Mouse (Mus musculus): ENCODE measurements around the gene Adcy5. TPM values are rescaled to one million over a fixed set of nuclear protein-coding genes. Genes with fewer than 3 reads are reported as not detected.

The Adcy5 gene
- polyA plus RNA-seq (2012; rRNA removed): 10.1 and 13.8 TPM in 2 replicates
- 2.5 and 3.5 TPM in 2 replicates for polyA plus RNA-seq (2014; fragmentation: Nextera tagmentation; extraction: Ambion mirVana)

GRCm38 (mm10) chr16:35154641-35155390, at the start of gene Adcy5:
Gene Adcy5, plus strand, starts transcription at chr16:35154877.
- H3K9ac ChIP-seq (ENCODE audit: low read depth, low read length, severe bottlenecking): peak within 1 kb of the TSS; percentile 73
- peaks cover 10% of the 10 kb centered on the region for H3K4me1 ChIP-seq (ENCODE audit: control insufficient read depth, insufficient read depth, low read length)
- H3K27ac ChIP-seq (replicated peaks; ENCODE audit: low read depth, low read length): 0 out of 2 replicates have a peak within 1 kb of the TSS, but pooled peaks have one; percentile 38
- H3K27me3 ChIP-seq (ENCODE audit: control insufficient read depth, insufficient read depth, low read length): peaks cover 38% of the 10 kb centered on the region
- 0% methylated on average over 22 of the region's 104 CpGs for WGBS
- no peak for TF ChIP-seq POLR2A (IDR thresholded peaks at IDR 0.05; ENCODE audit: borderline replicate concordance, extremely low read depth, insufficient read depth, insufficient read length)
- peak within 1 kb of the TSS; percentile 97 for H3K4me2 ChIP-seq (replicated peaks; ENCODE audit: low read depth, low read length, severe bottlenecking)
- ATAC-seq (ENCODE audit: low FRiP score, low read depth): peak; percentile 70; the same call in 1 of the 2 replicates
- H3K36me3 ChIP-seq (ENCODE audit: control insufficient read depth, insufficient read depth, low read length): no peaks in the 10 kb centered on the region
- H3K4me3 ChIP-seq (replicated peaks; ENCODE audit: low read length): peak within 1 kb of the TSS; percentile 67
- no peaks in the 10 kb centered on the region for H3K9me3 ChIP-seq (ENCODE audit: control insufficient read depth, low read length)
- no peak for DNase-seq (ENCODE audit: low spot score)

GRCm38 (mm10) chr16:35107985-35108384, 46.7 kb upstream of the Adcy5 start:
- DNase-seq (ENCODE audit: low spot score): no peak
- Histone ChIP-seq H3K4me3 (replicated peaks; ENCODE audit: low read length) (no peak overlapping the region), H3K9me3 (ENCODE audit: control insufficient read depth, low read length) (no peaks in the 10 kb centered on the region), H3K27ac (replicated peaks; ENCODE audit: low read depth, low read length) (peak overlapping the region; percentile 63), H3K36me3 (ENCODE audit: control insufficient read depth, insufficient read depth, low read length) (peaks cover 7% of the 10 kb centered on the region; the same call in 1 of the 2 replicates), H3K4me1 (ENCODE audit: control insufficient read depth, insufficient read depth, low read length) (peaks cover 37% of the 10 kb centered on the region), H3K27me3 (ENCODE audit: control insufficient read depth, insufficient read depth, low read length) (no peaks in the 10 kb centered on the region), H3K4me2 (replicated peaks; ENCODE audit: low read depth, low read length, severe bottlenecking) (no peak overlapping the region), H3K9ac (ENCODE audit: low read depth, low read length, severe bottlenecking) (no peak overlapping the region)
- WGBS: 30% methylated on average over 6 of the region's 6 CpGs
- no peak for ATAC-seq (ENCODE audit: low FRiP score, low read depth)
- TF ChIP-seq POLR2A (IDR thresholded peaks at IDR 0.05; ENCODE audit: borderline replicate concordance, extremely low read depth, insufficient read depth, insufficient read length): no peak

- no peak overlapping the region for H3K4me2 ChIP-seq (replicated peaks; ENCODE audit: low read depth, low read length, severe bottlenecking)
- 31% methylated on average over 8 of the region's 8 CpGs for WGBS
These were observed 45.5 kb upstream of the Adcy5 start for GRCm38 (mm10) chr16:35109156-35109555.

GRCm38 (mm10) chr16:35109656-35110291, 44.9 kb upstream of the Adcy5 start:
- no peak overlapping the region for H3K4me3 ChIP-seq (replicated peaks; ENCODE audit: low read length)
- H3K4me1 ChIP-seq (ENCODE audit: control insufficient read depth, insufficient read depth, low read length): peaks cover 37% of the 10 kb centered on the region
- no peaks in the 10 kb centered on the region for H3K9me3 ChIP-seq (ENCODE audit: control insufficient read depth, low read length)
- no peak overlapping the region for H3K9ac ChIP-seq (ENCODE audit: low read depth, low read length, severe bottlenecking)
- 25% methylated on average over 7 of the region's 7 CpGs for WGBS
- H3K27ac ChIP-seq (replicated peaks; ENCODE audit: low read depth, low read length): peak overlapping the region; percentile 59
- H3K27me3 ChIP-seq (ENCODE audit: control insufficient read depth, insufficient read depth, low read length): no peaks in the 10 kb centered on the region
- H3K36me3 ChIP-seq (ENCODE audit: control insufficient read depth, insufficient read depth, low read length): no peaks in the 10 kb centered on the region
- no peak for TF ChIP-seq POLR2A (IDR thresholded peaks at IDR 0.05; ENCODE audit: borderline replicate concordance, extremely low read depth, insufficient read depth, insufficient read length)
- no peak; the same call in 1 of the 2 replicates for ATAC-seq (ENCODE audit: low FRiP score, low read depth)
- no peak overlapping the region for H3K4me2 ChIP-seq (replicated peaks; ENCODE audit: low read depth, low read length, severe bottlenecking)
- DNase-seq (ENCODE audit: low spot score): peak; percentile 55

More at GRCm38 (mm10) chr16:35109156-35109555, 45.5 kb upstream of the Adcy5 start:
- Histone ChIP-seq H3K4me1 (ENCODE audit: control insufficient read depth, insufficient read depth, low read length) (peaks cover 37% of the 10 kb centered on the region), H3K36me3 (ENCODE audit: control insufficient read depth, insufficient read depth, low read length) (no peaks in the 10 kb centered on the region; the same call in 1 of the 2 replicates), H3K27me3 (ENCODE audit: control insufficient read depth, insufficient read depth, low read length) (no peaks in the 10 kb centered on the region), H3K4me3 (replicated peaks; ENCODE audit: low read length) (no peak overlapping the region), H3K9ac (ENCODE audit: low read depth, low read length, severe bottlenecking) (no peak overlapping the region), H3K27ac (replicated peaks; ENCODE audit: low read depth, low read length) (peak overlapping the region; percentile 59), H3K9me3 (ENCODE audit: control insufficient read depth, low read length) (no peaks in the 10 kb centered on the region)
- no peak for TF ChIP-seq POLR2A (IDR thresholded peaks at IDR 0.05; ENCODE audit: borderline replicate concordance, extremely low read depth, insufficient read depth, insufficient read length)
- ATAC-seq (ENCODE audit: low FRiP score, low read depth) (no peak), DNase-seq (ENCODE audit: low spot score) (peak; percentile 64)

- H3K27ac ChIP-seq (replicated peaks; ENCODE audit: low read depth, low read length): no peak overlapping the region
These were observed 44.1 kb upstream of the Adcy5 start for GRCm38 (mm10) chr16:35110410-35111142.

More at GRCm38 (mm10) chr16:35110410-35111142, 44.1 kb upstream of the Adcy5 start:
- Histone ChIP-seq H3K9ac (ENCODE audit: low read depth, low read length, severe bottlenecking) (no peak overlapping the region), H3K4me2 (replicated peaks; ENCODE audit: low read depth, low read length, severe bottlenecking) (0 out of 2 replicates have a peak overlapping the region, but pooled peaks have one; percentile 0), H3K4me1 (ENCODE audit: control insufficient read depth, insufficient read depth, low read length) (peaks cover 37% of the 10 kb centered on the region), H3K9me3 (ENCODE audit: control insufficient read depth, low read length) (no peaks in the 10 kb centered on the region), H3K36me3 (ENCODE audit: control insufficient read depth, insufficient read depth, low read length) (no peaks in the 10 kb centered on the region), H3K4me3 (replicated peaks; ENCODE audit: low read length) (no peak overlapping the region), H3K27me3 (ENCODE audit: control insufficient read depth, insufficient read depth, low read length) (no peaks in the 10 kb centered on the region)
- no peak for TF ChIP-seq POLR2A (IDR thresholded peaks at IDR 0.05; ENCODE audit: borderline replicate concordance, extremely low read depth, insufficient read depth, insufficient read length)
- DNase-seq (ENCODE audit: low spot score): peak; percentile 91
- peak; percentile 84 for ATAC-seq (ENCODE audit: low FRiP score, low read depth)
- WGBS: 21% methylated on average over 10 of the region's 10 CpGs
